Mouse (Mus musculus): ENCODE data around the gene Plekha8.

GRCm38 (mm10) chr6:54672901-54673300, 78.0 kb downstream of the Plekha8 start:
- TF ChIP-seq POLR2A (IDR thresholded peaks at IDR 0.05; ENCODE audit: low read depth, low read length) (no peak), CTCF (IDR thresholded peaks at IDR 0.05; ENCODE audit: borderline replicate concordance, insufficient read depth, low read length) (no peak)

Measured in embryonic fibroblast, embryonic 13.5 days (primary cell).